Mouse (Mus musculus) Patski (cell line): ENCODE measurements at regions not wholly inside any gene's neighbourhood (a gene's known extent, or its start where the extent isn't known, plus 50 kb on each side); places are given as distances from the start of the nearest gene placed in this dataset.
"Not testable (repeated sequence)": the region's sequence is repeated elsewhere in the genome, so short reads cannot be mapped to it uniquely, and the experiment has no call there.

ENCODE experiments used
- ATAC-seq: fragments of 100-300 bp; one replicate; pipeline ENCODE4 v1.8.0; 2021
- CTCF ChIA-PET: fragments of 350-600 bp; sonication (Branson Sonifier 250); formaldehyde crosslinking; loops from one replicate; lab custom pipeline; 2022; ENCODE audit warnings: inconsistent platforms; lab: Charles Lee
- POLR2A ChIA-PET: fragments of 350-600 bp; sonication (Branson Sonifier 250); formaldehyde crosslinking; loops from one replicate; lab custom pipeline; 2022; ENCODE audit warnings: antibody characterized with exemption, inconsistent platforms; lab: Charles Lee
- DNase-seq: peaks from one replicate; pipeline ENCODE4 v3.0.0-alpha.2; 2011; ENCODE audit warnings: low read depth, low spot score
- H3K27me3 ChIP-seq: fragments of 371-371 bp; one replicate; pipeline ENCODE4 v1.5.1; 2021
- CTCF ChIP-seq: fragments of 100-300 bp; IDR thresholded peaks from one replicate; pipeline ENCODE4 v1.5.1; 2021
- in situ Hi-C: fragments of 300-500 bp; cut with MboI; formaldehyde crosslinking; loops from 3 replicates; pipeline ENCODE4 v1.11.1; 2018; ENCODE audit warnings: low pct_unique_long_range_greater_than_20kb, mixed read lengths

DNA sequence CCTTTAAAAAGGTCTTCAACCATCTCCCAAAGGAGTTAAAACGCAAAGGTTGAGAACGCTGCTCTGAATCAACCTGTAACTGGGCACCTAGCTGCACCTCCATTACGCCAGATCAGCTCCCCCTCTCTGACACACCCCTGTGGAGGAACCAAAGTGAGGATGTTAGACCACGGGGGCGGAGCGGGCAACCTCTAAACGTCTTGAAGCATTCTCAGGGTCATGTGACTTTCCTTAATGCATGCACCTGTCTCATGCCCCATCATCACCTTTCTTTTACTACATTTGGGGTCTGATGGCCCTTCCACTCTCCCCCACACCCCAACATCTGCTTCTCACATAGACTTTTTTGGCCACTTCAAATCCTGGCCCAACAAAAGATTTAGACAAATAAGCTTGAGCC is 77.9 kb upstream of the Med13l start:
- in situ Hi-C loops: no loop called here
- no peak for DNase-seq
- no peak for TF ChIP-seq CTCF
- ChIA-PET POLR2A (no interaction called here), CTCF (interaction anchor here (1.6 kb wide), 1 partner anchor 10 kb away, joined by 4 read pairs; no protein-coding TSS in a partner anchor)
- H3K27me3 ChIP-seq: no peaks in the 10 kb centered on the region
- no peak for ATAC-seq

GRCm38 (mm10) chr5:118483001-118483400 is 77.5 kb upstream of the Med13l start:
- DNase-seq: no peak
- no peaks in the 10 kb centered on the region for H3K27me3 ChIP-seq
- no peak for TF ChIP-seq CTCF
- CTCF ChIA-PET: interaction anchor here (1.6 kb wide), 1 partner anchor 9 kb away, joined by 4 read pairs; no protein-coding TSS in a partner anchor
- in situ Hi-C loops: no loop called here
- no peak for ATAC-seq
- POLR2A ChIA-PET: no interaction called here

- POLR2A ChIA-PET: no interaction called here
- TF ChIP-seq CTCF: no peak
Measured at GRCm38 (mm10) chr5:118483532-118483931, 76.9 kb upstream of the Med13l start.

DNA sequence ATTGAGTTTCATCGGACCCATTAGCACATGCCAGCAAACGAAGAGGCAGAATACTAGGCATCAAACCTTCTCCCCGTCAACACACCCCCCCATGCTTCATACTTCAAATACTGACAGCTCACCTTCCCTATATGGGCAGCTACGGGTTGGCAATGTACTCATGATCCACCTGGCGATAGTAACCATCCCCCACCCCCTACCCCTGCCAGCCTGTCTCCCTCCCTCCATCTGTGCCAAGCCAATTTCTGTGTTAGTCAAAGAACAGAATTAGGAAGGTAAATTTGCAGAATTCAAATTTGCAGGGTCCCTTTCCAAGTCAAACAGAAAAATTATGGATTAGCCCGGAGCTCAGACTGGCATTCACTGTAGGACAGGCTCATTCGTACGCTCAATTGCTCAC is 75.3 kb upstream of the Med13l start:
- DNase-seq: no peak
- no peak for ATAC-seq
- ChIA-PET POLR2A (no interaction called here), CTCF (interaction anchor here (1.0 to 1.7 kb wide), 2 partner anchors 9 to 49 kb away, joined by 3 to 4 read pairs; no protein-coding TSS in a partner anchor)
- no peaks in the 10 kb centered on the region for H3K27me3 ChIP-seq
- in situ Hi-C loops: no loop called here
- no peak for TF ChIP-seq CTCF

More at GRCm38 (mm10) chr5:118483532-118483931, 76.9 kb upstream of the Med13l start:
- CTCF ChIA-PET: interaction anchor here (1.6 kb wide), 1 partner anchor 9 kb away, joined by 4 read pairs; no protein-coding TSS in a partner anchor
- DNase-seq (no peak), ATAC-seq (no peak)
- in situ Hi-C loops: no loop called here
- H3K27me3 ChIP-seq: no peaks in the 10 kb centered on the region

GRCm38 (mm10) chr5:118492522-118492921 is 68.0 kb upstream of the Med13l start:
- ATAC-seq, DNase-seq, POLR2A ChIA-PET, H3K27me3 ChIP-seq, in situ Hi-C loops: not testable (repeated sequence)
- CTCF ChIA-PET: interaction anchor here (1.6 to 2.6 kb wide), 2 partner anchors 9 to 10 kb away, joined by 4 to 5 read pairs; no protein-coding TSS in a partner anchor

GRCm38 (mm10) chr5:118494649-118495477 is 65.6 kb upstream of the Med13l start:
- POLR2A ChIA-PET: no interaction called here
- no peak for ATAC-seq
- no peak for TF ChIP-seq CTCF
- in situ Hi-C loops: no loop called here
- DNase-seq: no peak
- H3K27me3 ChIP-seq: no peaks in the 10 kb centered on the region
- CTCF ChIA-PET: interaction anchor here (1.5 to 2.6 kb wide), 3 partner anchors 8 to 17 kb away, joined by 3 to 5 read pairs (median 4); no protein-coding TSS in a partner anchor

DNA sequence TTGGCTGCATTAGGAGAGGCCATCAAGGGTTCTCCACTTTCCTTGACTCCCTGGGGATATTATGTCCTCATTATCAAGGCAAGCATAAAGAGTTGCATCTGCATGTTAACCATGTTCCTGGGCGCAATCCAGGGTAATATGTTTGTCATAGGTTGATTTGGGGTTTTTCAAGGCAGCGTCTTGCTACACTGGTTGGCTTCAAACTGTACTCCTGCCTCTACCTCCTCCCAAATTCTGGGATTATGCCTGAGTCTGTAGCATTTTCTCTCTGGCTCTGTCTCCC is 65.1 kb upstream of the Med13l start:
- no peak for ATAC-seq
- in situ Hi-C loops: no loop called here
- POLR2A ChIA-PET: no interaction called here
- no peak for TF ChIP-seq CTCF
- no peaks in the 10 kb centered on the region for H3K27me3 ChIP-seq
- CTCF ChIA-PET: no interaction called here
- DNase-seq: no peak

- DNase-seq: no peak
- CTCF ChIA-PET: interaction anchor here (0.9 kb wide), 1 partner anchor 12 kb away, joined by 3 read pairs; no protein-coding TSS in a partner anchor
- in situ Hi-C loops: no loop called here
Measured at GRCm38 (mm10) chr5:118501624-118502023, 58.9 kb upstream of the Med13l start.

DNA sequence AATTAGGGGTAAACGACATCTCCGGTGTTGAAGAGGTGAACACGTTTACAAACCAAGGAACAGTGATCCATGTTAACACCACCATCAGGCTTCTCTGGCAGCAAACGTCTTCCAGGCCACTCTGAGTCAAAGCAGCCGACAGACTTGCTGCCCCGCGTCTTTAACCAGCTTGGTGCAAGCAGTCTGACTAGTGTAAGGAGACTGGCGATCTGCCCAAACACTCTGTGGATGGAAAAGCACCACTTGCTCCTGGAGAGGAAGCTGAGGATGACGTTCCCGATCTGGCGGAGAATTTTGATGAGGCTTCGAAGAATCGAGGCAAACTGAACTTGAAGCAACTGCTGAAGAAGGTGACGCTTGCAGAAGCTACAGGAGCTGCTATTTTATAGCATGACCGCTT is 57.5 kb upstream of the Med13l start:
- no peak for TF ChIP-seq CTCF
- in situ Hi-C loops: no loop called here
- no peaks in the 10 kb centered on the region for H3K27me3 ChIP-seq
- DNase-seq (no peak), ATAC-seq (no peak)
- ChIA-PET POLR2A (no interaction called here), CTCF (interaction anchor here (1.5 to 1.6 kb wide), 2 partner anchors 9 to 14 kb away, joined by 3 to 5 read pairs; no protein-coding TSS in a partner anchor)

More at GRCm38 (mm10) chr5:118501624-118502023, 58.9 kb upstream of the Med13l start:
- no peak for ATAC-seq
- H3K27me3 ChIP-seq: no peaks in the 10 kb centered on the region
- TF ChIP-seq CTCF: no peak
- POLR2A ChIA-PET: interaction anchor here (0.5 kb wide), 1 partner anchor 113 kb away, joined by 3 read pairs; no protein-coding TSS in a partner anchor

- CTCF ChIA-PET: interaction anchor here (0.6 to 1.6 kb wide), 3 partner anchors 16 to 227 kb away, joined by 3 read pairs; no protein-coding TSS in a partner anchor
- H3K27me3 ChIP-seq: no peaks in the 10 kb centered on the region
- in situ Hi-C loops: no loop called here
- DNase-seq (peak; percentile 80), ATAC-seq (peak; percentile 85)
- no peak for TF ChIP-seq CTCF
- POLR2A ChIA-PET: interaction anchor here (0.7 kb wide), 1 partner anchor 164 kb away, joined by 3 read pairs; no protein-coding TSS in a partner anchor
Measured at GRCm38 (mm10) chr5:118504170-118504569, 56.3 kb upstream of the Med13l start.

- ATAC-seq (peak; percentile 63), DNase-seq (peak; percentile 31)
- H3K27me3 ChIP-seq: no peaks in the 10 kb centered on the region
- ChIA-PET CTCF (no interaction called here), POLR2A (no interaction called here)
- in situ Hi-C loops: no loop called here
- no peak for TF ChIP-seq CTCF
Measured at GRCm38 (mm10) chr5:118504926-118505325, 55.6 kb upstream of the Med13l start.
